Mouse (Mus musculus): ENCODE data around the gene Muc16. TPM values are rescaled to one million over a fixed set of nuclear protein-coding genes. Genes with fewer than 3 reads are reported as not detected.

Muc16 gene
- polyA plus RNA-seq (2016; fragmentation: Nextera tagmentation; extraction: Ambion mirVana), result not detected in 2 replicates

DNA sequence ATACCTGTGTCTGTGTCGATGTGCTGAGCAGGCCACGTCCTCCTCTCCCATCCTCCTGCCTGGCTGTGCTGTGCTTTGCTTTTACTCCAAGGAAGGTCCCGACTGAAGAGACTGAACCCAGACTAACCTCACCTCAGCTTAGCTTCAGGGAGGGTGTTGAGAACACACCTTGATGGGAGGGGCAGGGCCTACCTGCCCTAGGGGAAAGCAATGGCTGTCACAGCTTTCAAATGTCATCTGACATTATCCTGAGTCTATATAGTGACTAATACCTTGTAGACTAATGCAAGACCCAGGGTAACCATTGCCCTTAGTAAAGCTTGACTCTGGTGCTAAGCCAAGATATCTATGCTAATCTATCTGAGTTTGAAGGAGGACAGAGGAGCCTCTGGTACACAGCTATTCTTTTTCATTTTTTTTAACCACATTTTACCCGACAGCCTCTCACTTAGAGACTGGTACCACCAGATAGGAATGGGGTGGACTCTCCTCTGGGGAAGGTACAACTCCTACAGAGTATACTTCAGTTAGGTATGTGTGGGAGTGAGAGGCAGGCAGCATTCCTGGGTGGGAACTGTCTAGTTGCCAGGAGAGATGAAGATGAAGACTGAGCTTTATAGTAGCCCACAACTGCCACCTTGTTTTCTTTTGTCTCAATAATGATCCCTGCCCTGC is at the start of gene Muc16:
TSS of gene Muc16 (minus strand) at position 51 of the 675 bp plus-strand sequence.
- Histone ChIP-seq H3K9me3 (no peaks in the 10 kb centered on the region), H3K4me3 (no peak within 1 kb of the TSS), H3K27ac (replicated peaks) (no peak within 1 kb of the TSS), H3K4me1 (no peaks in the 10 kb centered on the region), H3K36me3 (replicated peaks) (no peaks in the 10 kb centered on the region), H3K27me3 (replicated peaks; ENCODE audit: low read depth, poor library complexity, severe bottlenecking) (no peaks in the 10 kb centered on the region)
- WGBS, result 86% methylated on average over 4 of the region's 4 CpGs
- no peak for DNase-seq (ENCODE audit: low spot score)

DNA sequence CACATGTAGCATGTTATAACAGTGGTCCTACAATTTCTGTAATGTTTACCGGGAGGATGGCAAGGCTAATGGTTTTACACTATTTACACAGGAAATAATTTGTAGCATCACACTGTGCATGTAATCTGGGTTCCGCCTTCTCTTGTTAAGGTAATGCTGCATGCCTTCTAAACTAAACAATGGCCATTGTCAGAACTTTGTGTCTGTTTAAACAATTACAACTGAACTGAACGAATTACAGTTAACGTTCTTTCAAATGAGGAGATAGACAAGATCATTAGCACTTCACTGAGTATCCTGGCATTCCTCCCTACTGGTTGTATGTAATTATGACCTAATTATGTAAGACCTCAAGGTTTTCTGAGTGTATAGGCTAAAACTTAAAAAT is 48.4 kb upstream of the Muc16 start:
- H3K27ac ChIP-seq (replicated peaks), result no peak overlapping the region
- H3K4me1 ChIP-seq, result peaks cover 17% of the 10 kb centered on the region
- WGBS, result 42% methylated on average over 4 of the region's 4 CpGs

DNA sequence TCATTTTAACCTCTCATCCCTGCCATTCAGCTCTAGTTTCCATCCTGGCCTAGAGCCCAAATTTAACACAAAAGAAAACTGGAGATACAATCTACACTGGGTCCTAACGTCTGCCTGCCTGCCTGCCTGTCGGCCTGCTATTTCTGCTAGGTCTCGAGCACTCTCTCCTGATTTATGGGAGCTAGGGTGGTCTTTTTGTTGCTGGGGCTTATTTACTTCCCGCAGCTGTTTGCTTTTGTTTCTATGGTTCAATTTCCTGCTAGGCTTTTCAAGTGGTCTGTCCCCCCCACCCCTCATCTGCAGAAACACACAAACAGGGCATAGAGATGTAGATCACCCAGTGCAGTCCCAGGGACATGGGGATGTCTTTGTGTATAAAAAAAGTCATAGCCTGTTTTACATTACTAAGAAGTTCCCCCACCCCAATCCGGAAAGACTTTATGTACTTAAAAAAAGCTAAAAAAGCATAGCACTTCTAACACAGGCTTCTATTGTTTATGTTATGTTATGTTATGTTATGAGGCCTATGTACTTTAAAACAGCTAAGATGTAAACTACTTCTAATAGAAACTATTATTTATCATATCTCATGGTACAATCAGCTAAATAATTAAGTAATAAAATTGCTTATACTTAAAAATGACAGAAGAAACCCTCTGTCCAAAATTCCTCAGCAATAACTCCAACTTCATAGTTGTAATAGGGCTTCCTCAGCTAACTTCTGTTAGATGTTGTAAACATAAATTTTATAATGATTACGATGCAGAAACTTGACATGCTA is 47.8 kb upstream of the Muc16 start:
- 21% methylated on average over 6 of the region's 6 CpGs for WGBS
- DNase-seq (ENCODE audit: low spot score), result peak; percentile 13
- H3K27ac ChIP-seq (replicated peaks), result peak overlapping the region; percentile 54

More for the DNA sequence above, 48.4 kb upstream of the Muc16 start:
- Histone ChIP-seq H3K27me3 (replicated peaks; ENCODE audit: low read depth, poor library complexity, severe bottlenecking) (no peaks in the 10 kb centered on the region), H3K9me3 (no peaks in the 10 kb centered on the region), H3K4me3 (no peak overlapping the region), H3K36me3 (replicated peaks) (no peaks in the 10 kb centered on the region)
- DNase-seq (ENCODE audit: low spot score), result no peak

DNA sequence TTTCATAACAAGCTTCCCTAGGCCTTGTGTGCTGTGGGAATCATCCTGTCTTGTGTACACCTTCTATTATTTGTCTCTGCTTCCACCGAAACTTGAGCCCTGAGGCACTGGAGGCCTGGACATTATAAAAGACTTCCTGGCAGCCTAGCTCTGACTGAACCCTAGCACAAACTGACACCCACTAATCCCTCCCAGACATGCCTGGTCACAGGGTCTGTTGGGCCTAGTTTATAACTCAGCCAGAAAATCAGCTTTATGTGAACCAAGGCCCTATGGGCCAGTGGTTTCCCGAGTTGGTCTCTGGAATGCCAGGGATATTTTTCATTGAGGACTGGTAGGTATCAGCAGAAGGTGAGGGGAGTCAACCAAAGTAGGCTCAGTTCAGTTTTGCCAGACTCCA is 46.7 kb upstream of the Muc16 start:
- H3K4me1 ChIP-seq, result peaks cover 17% of the 10 kb centered on the region
- peak overlapping the region; percentile 54; the same call in 1 of the 2 replicates for H3K27ac ChIP-seq (replicated peaks)
- WGBS, result 29% methylated on average over 2 of the region's 2 CpGs
- no peaks in the 10 kb centered on the region for H3K9me3 ChIP-seq
- H3K36me3 ChIP-seq (replicated peaks), result no peaks in the 10 kb centered on the region
- H3K4me3 ChIP-seq, result no peak overlapping the region
- no peaks in the 10 kb centered on the region for H3K27me3 ChIP-seq (replicated peaks; ENCODE audit: low read depth, poor library complexity, severe bottlenecking)
- peak; percentile 45 for DNase-seq (ENCODE audit: low spot score)

More for the DNA sequence above, 47.8 kb upstream of the Muc16 start:
- no peaks in the 10 kb centered on the region for H3K27me3 ChIP-seq (replicated peaks; ENCODE audit: low read depth, poor library complexity, severe bottlenecking)
- no peaks in the 10 kb centered on the region for H3K36me3 ChIP-seq (replicated peaks)
- no peaks in the 10 kb centered on the region for H3K9me3 ChIP-seq
- H3K4me1 ChIP-seq, result peaks cover 17% of the 10 kb centered on the region
- no peak overlapping the region for H3K4me3 ChIP-seq

DNA sequence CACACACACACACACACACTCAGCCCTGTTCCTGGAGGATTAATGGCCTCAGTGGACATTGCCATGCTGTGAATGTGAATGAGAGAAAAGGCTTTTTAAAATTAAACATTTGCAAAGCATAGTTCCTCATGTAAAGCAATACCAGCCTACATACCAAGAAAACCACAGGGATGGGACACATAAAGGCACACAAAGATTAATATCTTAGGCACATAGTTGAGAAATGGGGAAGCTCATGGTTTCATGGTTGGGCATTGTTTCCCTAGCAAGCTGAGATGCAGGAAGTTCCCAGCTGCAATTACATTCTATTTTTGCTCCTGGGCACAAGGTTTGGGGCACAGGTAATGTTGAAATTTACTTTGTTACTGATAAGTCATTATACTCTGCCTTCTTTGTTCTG is 31.3 kb upstream of the Muc16 start:
- H3K9me3 ChIP-seq, result no peaks in the 10 kb centered on the region
- DNase-seq (ENCODE audit: low spot score), result no peak
- no peak overlapping the region for H3K4me3 ChIP-seq
- H3K4me1 ChIP-seq, result no peaks in the 10 kb centered on the region
- no peaks in the 10 kb centered on the region for H3K36me3 ChIP-seq (replicated peaks)
- no peaks in the 10 kb centered on the region for H3K27me3 ChIP-seq (replicated peaks; ENCODE audit: low read depth, poor library complexity, severe bottlenecking)
- H3K27ac ChIP-seq (replicated peaks), result no peak overlapping the region

DNA sequence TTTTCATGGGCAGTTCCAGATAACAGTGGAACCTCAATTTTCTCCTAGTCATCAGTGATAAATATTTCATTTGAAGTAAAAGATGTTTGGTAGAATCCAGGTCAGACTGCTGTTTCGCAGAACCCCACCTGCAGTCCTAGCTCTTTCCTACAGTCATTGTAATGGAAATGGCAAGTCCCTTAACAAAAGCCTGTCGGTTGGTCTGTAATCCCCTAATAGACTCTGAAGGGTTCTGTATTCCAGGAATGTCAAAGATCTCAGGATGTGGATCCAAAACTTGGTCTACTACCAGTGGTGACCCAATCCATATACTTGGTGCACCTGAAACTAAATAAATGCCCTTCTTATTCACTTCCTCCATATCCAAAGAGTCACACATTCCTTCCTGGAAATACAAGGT is 76.0 kb downstream of the Muc16 start:
- H3K27ac ChIP-seq (replicated peaks), result no peak overlapping the region
- no peaks in the 10 kb centered on the region for H3K36me3 ChIP-seq (replicated peaks)
- no peaks in the 10 kb centered on the region for H3K9me3 ChIP-seq
- WGBS, result 45% methylated on average over 2 of the region's 2 CpGs
- H3K4me3 ChIP-seq, result no peak overlapping the region
- no peaks in the 10 kb centered on the region for H3K27me3 ChIP-seq (replicated peaks; ENCODE audit: low read depth, poor library complexity, severe bottlenecking)
- no peak for DNase-seq (ENCODE audit: low spot score)
- no peaks in the 10 kb centered on the region for H3K4me1 ChIP-seq

DNA sequence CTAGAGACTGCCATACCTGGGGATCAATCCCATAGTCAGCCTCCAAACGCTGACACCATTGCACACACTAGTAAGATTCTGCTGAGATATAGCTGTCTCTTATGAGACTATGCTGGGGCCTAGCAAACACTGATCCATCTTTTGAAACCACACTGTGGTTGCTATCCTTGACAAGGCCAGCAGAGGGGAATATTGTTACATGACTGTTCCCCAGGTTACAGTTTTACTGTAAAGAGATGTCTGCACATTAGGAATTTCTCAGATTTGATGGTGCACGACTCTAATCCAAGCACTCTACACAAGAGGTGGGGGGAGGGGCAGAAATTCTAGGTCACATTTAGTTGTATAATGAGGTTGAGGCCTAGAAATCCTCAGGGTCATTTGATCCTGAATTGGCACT is 166.2 kb downstream of the Muc16 start:
- H3K27me3 ChIP-seq (replicated peaks; ENCODE audit: low read depth, poor library complexity, severe bottlenecking), result no peaks in the 10 kb centered on the region
- no peak overlapping the region for H3K27ac ChIP-seq (replicated peaks)
- no peak overlapping the region for H3K4me3 ChIP-seq
- 60% methylated on average over 2 of the region's 2 CpGs for WGBS
- no peaks in the 10 kb centered on the region for H3K9me3 ChIP-seq
- no peaks in the 10 kb centered on the region for H3K36me3 ChIP-seq (replicated peaks)
- DNase-seq (ENCODE audit: low spot score), result no peak
- no peaks in the 10 kb centered on the region for H3K4me1 ChIP-seq

DNA sequence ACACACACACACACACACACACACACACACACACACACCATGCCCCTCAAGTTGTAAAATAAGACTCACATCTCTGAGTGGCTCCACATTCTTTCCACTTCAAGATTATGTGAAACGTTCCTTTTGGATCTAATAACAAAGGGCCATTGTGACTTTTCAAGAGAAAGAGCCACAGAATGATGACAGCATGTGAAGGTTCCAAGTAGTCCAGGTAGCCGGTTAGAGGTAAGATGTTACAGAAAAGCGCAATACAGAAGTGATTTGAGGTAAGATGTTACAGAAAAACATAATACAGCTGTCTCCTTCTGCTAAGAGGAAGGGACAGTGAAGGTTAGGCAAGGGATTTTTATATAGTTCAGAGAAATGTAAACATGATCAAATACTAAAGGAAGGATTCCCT is 196.2 kb downstream of the Muc16 start, which contains the start of the genes Zfp558 and Mbd3l1:
TSS of gene Zfp558 (minus strand) at position 101 of the 400 bp plus-strand sequence.
TSS of gene Mbd3l1 (plus strand) at position 192 of the 400 bp plus-strand sequence.
- 77% methylated on average over 3 of the region's 3 CpGs for WGBS
- no peaks in the 10 kb centered on the region for H3K9me3 ChIP-seq
- no peak within 1 kb of the TSS for H3K27ac ChIP-seq (replicated peaks)
- no peak within 1 kb of the TSS for H3K4me3 ChIP-seq
- no peaks in the 10 kb centered on the region for H3K27me3 ChIP-seq (replicated peaks; ENCODE audit: low read depth, poor library complexity, severe bottlenecking)
- no peaks in the 10 kb centered on the region for H3K36me3 ChIP-seq (replicated peaks)
- H3K4me1 ChIP-seq, result 0 out of 2 replicates have a peak, but pooled peaks cover 4% of the 10 kb centered on the region
- DNase-seq (ENCODE audit: low spot score), result no peak

DNA sequence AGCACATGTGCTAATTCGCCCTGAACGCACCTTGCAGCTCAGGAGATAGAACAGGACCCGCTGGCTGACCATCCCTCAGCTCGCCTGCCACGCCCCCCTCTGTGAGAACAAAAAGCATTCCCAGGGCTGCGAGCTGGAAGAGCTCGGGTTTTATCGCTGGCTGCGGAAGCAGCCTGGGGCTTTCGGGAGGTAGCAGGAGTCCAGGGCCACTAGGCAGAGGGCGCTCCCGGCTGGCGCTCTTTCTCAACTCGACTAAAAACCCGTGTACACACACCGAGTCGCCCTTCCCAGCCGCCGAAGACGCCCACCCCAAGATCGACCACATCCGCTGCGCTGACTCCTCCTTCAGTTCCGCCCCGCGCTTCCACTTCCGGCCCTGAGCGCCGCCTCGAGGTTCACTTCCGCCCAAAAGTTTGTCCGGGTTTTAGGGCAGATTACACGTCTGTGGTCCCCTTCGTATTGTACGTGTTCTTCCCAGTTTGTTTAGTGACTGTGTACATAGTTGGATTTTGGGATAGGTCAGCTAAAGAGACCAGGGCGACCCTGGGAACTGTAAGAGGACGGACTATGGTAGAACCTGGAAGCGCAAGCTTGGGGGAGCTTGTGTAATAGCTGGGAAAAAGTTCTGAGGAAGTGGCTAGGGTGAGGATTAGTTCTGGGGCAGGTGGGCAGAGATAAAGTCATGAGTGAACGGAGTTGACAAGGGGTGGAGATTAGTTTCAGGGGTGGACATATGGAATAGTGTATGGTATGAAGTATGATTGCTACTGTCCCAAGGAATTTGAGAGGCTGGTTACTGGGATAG is 200.8 kb downstream of the Muc16 start:
- Histone ChIP-seq H3K4me3 (peak overlapping the region; percentile 61), H3K9me3 (no peaks in the 10 kb centered on the region), H3K27ac (replicated peaks) (peak overlapping the region; percentile 85), H3K36me3 (replicated peaks) (peaks cover 6% of the 10 kb centered on the region; the same call in 1 of the 2 replicates), H3K4me1 (0 out of 2 replicates have a peak, but pooled peaks cover 8% of the 10 kb centered on the region), H3K27me3 (replicated peaks; ENCODE audit: low read depth, poor library complexity, severe bottlenecking) (no peaks in the 10 kb centered on the region)
- WGBS, result 5% methylated on average over 39 of the region's 39 CpGs
- peak; percentile 89 for DNase-seq (ENCODE audit: low spot score)

DNA sequence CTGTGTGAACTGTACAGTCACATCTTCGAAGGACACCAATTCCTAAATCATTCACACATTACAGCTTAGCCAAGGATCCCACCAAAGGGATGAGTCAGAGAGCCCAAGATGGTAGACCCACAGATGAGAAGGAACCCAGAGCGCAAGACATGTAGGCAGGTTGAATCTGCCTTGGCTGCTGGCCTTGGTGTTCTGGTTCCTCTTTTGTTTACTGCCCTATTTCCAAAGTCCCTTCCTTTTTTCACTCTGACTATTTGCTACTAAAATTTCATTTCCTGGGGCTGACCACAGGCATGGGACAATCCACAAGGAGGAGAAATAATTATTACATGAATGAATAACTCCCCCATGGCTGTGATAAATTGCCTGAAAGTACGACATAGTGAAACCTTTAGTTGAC is 206.3 kb downstream of the Muc16 start:
- DNase-seq (ENCODE audit: low spot score), result no peak
- H3K9me3 ChIP-seq, result peaks cover 4% of the 10 kb centered on the region; the same call in 1 of the 2 replicates
- H3K4me3 ChIP-seq, result no peak overlapping the region
- no peaks in the 10 kb centered on the region for H3K27me3 ChIP-seq (replicated peaks; ENCODE audit: low read depth, poor library complexity, severe bottlenecking)
- 88% methylated on average over 3 of the region's 3 CpGs for WGBS
- no peak overlapping the region for H3K27ac ChIP-seq (replicated peaks)
- H3K36me3 ChIP-seq (replicated peaks), result peaks cover 56% of the 10 kb centered on the region
- 0 out of 2 replicates have a peak, but pooled peaks cover 4% of the 10 kb centered on the region for H3K4me1 ChIP-seq

DNA sequence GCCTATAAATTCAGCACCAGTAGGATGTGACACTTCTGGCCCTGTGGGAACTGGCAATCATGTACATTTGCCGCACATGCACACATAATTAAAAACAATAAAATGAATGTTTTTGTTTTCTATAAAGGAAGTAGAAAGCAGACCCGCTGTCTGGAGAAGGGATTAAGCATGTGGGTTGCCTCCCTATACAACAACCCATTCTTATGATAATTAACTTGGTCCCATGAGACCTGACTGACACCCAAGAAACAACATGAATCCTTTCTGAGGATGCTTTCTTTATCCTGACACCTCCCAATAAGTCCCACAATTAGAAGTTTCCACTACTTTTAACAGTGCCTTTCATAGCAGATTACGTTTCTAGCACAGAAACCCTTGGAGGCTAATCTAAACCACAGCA is 207.0 kb downstream of the Muc16 start:
- Histone ChIP-seq H3K9me3 (peaks cover 4% of the 10 kb centered on the region; the same call in 1 of the 2 replicates), H3K27me3 (replicated peaks; ENCODE audit: low read depth, poor library complexity, severe bottlenecking) (no peaks in the 10 kb centered on the region), H3K4me3 (no peak overlapping the region), H3K36me3 (replicated peaks) (peaks cover 63% of the 10 kb centered on the region), H3K4me1 (no peaks in the 10 kb centered on the region), H3K27ac (replicated peaks) (no peak overlapping the region)
- 72% methylated on average over 3 of the region's 3 CpGs for WGBS
- DNase-seq (ENCODE audit: low spot score), result no peak

DNA sequence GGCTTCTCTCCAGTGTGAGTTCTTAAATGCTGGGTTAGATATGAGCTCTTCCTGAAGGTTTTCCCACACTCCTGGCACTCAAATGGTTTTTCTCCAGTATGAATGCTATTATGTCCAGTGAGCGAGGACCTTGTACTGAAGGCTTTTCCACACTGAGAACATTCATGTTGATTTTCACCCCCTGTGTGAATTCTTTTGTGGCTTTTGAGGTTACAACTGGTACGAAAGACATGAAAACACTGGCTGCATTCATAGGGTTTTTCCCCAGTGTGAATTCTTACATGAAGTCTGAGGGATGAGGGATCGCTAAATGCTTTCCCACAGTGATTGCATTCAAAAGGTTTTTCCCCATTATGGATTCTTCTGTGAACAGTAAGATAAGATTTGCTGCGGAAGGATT is 217.8 kb downstream of the Muc16 start:
- peaks cover 57% of the 10 kb centered on the region for H3K36me3 ChIP-seq (replicated peaks)
- no peak overlapping the region for H3K4me3 ChIP-seq
- no peaks in the 10 kb centered on the region for H3K4me1 ChIP-seq
- no peaks in the 10 kb centered on the region for H3K27me3 ChIP-seq (replicated peaks; ENCODE audit: low read depth, poor library complexity, severe bottlenecking)
- no peak for DNase-seq (ENCODE audit: low spot score)
- 90% methylated on average over 4 of the region's 4 CpGs for WGBS
- H3K27ac ChIP-seq (replicated peaks), result no peak overlapping the region
- peaks cover 10% of the 10 kb centered on the region; the same call in 1 of the 2 replicates for H3K9me3 ChIP-seq

Measured in embryonic facial prominence, embryonic 10.5 days (tissue).